Mouse (Mus musculus) spleen, postnatal 36 days (tissue): Measurements from ENCODE around the gene Hist1h2bq.

Source experiments
- DNase-seq, 2 experiments: peaks; one replicate each; pipeline ENCODE4 v3.0.0; 2022; ENCODE audit warnings: low spot score in 2 of 2, mixed read lengths in 1 of 2

Hist1h2bq gene

GRCm38 (mm10) chr13:21789925-21790324 is 20.1 kb downstream of the Hist1h2bq start:
- no peak for DNase-seq

GRCm38 (mm10) chr13:21787760-21788593 is 22.0 kb downstream of the Hist1h2bq start:
- DNase-seq = no peak

DNA sequence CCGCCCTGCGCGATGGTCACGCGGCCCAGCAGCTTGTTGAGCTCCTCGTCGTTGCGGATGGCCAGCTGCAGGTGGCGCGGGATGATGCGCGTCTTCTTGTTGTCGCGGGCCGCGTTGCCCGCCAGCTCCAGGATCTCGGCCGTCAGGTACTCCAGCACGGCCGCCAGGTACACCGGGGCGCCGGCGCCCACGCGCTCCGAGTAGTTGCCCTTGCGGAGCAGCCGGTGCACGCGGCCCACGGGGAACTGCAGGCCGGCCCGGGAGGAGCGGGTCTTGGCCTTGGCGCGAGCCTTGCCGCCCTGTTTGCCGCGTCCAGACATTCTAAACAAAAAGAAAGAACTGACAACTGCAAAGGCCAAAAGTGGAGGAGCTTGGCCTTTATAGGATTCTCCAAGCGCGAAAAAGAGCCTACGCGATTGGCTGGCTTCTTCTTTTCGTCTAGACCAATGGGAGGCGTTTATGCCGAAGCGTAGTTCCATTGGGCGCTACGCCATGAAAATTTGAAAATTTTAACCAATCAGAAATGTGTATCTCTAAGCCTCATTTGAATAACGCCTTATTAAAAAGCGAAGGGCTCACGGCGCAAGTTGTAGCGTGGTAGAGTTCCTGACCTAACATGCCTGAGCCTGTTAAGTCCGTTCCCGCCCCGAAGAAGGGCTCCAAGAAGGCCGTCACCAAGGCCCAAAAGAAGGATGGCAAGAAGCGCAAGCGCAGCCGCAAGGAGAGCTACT is 22.9 kb downstream of the Hist1h2bq start, which contains the start of the genes Hist1h2an and Hist1h2bp:
Hist1h2an (minus strand) TSS at position 320 of the 731 bp plus-strand sequence.
Hist1h2bp (plus strand) TSS at position 563 of the 731 bp plus-strand sequence.
- peak; percentile 90 to 94 for DNase-seq

GRCm38 (mm10) chr13:21786189-21786898 is 23.7 kb downstream of the Hist1h2bq start:
- no peak for DNase-seq

DNA sequence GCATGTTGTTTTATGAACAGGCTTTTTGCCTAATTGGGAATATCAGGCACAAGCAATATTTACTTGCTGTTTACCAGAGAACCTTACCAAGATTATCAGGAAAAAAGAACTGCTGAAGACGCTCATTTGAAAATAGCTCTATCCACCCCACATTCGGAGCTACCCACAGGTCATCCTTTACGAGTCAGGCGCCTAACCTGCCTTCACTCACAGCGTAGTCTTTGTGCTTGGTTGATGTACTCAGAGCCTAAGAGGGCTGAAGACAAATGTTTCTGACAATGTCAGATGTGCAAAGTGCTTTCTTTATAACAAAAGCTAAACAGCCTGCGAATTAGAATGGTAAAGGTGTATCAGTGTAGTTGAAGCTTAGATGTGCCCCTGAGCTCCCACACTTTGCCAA is 25.7 kb downstream of the Hist1h2bq start:
- no peak for DNase-seq

- peak; percentile 21 to 45 for DNase-seq
Measured at GRCm38 (mm10) chr13:21783734-21784161, 26.2 kb downstream of the Hist1h2bq start.

GRCm38 (mm10) chr13:21783255-21783617 is 26.8 kb downstream of the Hist1h2bq start, which contains the start of gene Hist1h3i:
TSS of gene Hist1h3i (minus strand) at chr13:21783370.
- peak; percentile 75 to 86 for DNase-seq

GRCm38 (mm10) chr13:21782361-21783254 is 27.4 kb downstream of the Hist1h2bq start:
- DNase-seq = peak in 1 of 2 experiments; percentile 27

DNA sequence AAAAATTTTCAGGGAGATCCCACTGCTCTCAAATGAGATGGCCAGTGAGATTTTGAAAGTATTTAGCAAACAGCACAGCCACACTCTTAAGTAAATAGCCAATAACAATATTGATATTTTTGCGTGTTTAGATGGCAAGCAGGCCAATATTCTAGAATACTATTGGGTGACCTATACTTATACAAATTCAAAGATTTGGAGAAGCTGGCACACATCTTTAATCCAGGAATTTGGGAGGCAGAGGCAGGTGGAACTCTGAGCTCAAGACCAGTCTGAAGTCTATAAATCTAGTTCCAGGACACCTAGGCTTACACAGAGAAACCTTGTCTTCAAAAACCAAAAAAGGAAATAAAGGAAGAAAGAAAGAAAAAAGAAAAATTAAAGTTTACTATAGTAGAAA is 28.4 kb downstream of the Hist1h2bq start:
- DNase-seq = no peak

- DNase-seq = no peak
Measured at GRCm38 (mm10) chr13:21781021-21781555, 28.9 kb downstream of the Hist1h2bq start.

GRCm38 (mm10) chr13:21779767-21780731 is 29.9 kb downstream of the Hist1h2bq start, which contains the start of gene Hist1h1b:
TSS of gene Hist1h1b (minus strand) at chr13:21780625.
- DNase-seq = peak; percentile 73 to 81

GRCm38 (mm10) chr13:21778814-21779766 is 30.9 kb downstream of the Hist1h2bq start:
- peak; percentile 74 to 88 for DNase-seq
